Mouse (Mus musculus): Measurements from ENCODE around the gene Ltv1. TPM values are rescaled to one million over a fixed set of nuclear protein-coding genes. Genes with fewer than 3 reads are reported as not detected.

Gene Ltv1
- polyA plus RNA-seq (2016; fragmentation: Nextera tagmentation; extraction: Ambion mirVana): 59.7 and 60.6 TPM in 2 replicates

DNA sequence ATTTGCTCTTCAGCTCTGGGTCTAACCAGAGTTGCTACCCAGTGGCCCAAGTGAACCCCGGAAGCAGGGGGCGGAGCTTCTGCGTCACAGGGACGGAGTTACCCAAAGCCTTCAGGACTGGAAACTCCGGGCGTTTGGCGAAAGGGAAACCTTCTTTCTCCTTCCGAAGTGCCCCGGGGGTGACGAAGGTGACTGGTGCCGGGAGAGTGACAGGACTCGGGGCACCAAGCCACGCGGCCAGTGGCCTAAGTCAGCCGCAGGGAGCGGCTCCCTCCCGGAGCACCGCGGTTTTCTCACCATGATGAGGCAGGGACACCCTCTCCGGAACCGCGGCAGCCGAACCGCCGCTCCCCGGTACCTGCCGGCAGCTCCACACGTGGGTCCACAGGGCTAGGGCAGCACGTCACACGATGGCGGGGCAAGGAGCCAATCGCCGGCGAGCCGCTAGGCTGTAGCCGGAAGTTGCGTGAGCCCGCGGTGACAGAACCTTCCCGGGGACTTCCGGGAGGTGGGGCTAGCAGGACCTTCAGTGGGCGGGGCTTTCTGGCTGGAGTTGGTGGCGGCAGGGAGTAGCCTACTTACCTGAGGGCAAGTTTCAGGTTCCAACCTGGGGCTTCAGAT is at the start of gene Ltv1:
TSS of gene Ltv1 (minus strand) at position 438 of the 621 bp plus-strand sequence.
- peak within 1 kb of the TSS; percentile 60 for H3K9ac ChIP-seq
- peak within 1 kb of the TSS; percentile 59 for H3K4me2 ChIP-seq
- H3K9me3 ChIP-seq: no peaks in the 10 kb centered on the region
- H3K27me3 ChIP-seq: no peaks in the 10 kb centered on the region
- H3K27ac ChIP-seq: peak within 1 kb of the TSS; percentile 56; the same call in 1 of the 2 replicates
- peaks cover 7% of the 10 kb centered on the region for H3K4me1 ChIP-seq
- peaks cover 30% of the 10 kb centered on the region for H3K36me3 ChIP-seq (replicated peaks)
- ATAC-seq (ENCODE audit: low FRiP score): peak; percentile 100
- under 1% methylated on average over 43 of the region's 43 CpGs for WGBS
- peak within 1 kb of the TSS; percentile 92 for H3K4me3 ChIP-seq (replicated peaks)

DNA sequence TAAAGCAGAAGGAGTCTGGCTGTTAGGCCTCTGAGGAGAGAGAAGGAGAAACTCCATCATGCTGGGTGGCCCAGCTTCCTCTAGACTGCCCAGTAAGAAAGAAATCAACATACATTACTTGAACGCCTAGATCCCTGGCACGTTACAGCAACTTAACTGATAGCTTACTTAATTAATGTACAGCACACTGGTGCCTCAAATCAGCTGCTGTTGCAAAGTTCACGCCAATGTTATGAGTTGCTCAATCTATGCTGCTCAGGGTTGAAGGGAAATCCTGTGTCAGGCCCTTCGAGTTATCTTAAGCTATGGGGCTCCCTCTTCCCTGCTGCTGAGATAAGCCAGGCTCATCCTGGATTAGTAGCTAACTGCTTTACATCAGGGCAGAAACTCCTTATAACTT is 47.5 kb upstream of the Ltv1 start:
- no peaks in the 10 kb centered on the region for H3K4me1 ChIP-seq
- no peaks in the 10 kb centered on the region for H3K9me3 ChIP-seq
- no peak for ATAC-seq (ENCODE audit: low FRiP score)
- H3K27ac ChIP-seq: no peak overlapping the region
- no peaks in the 10 kb centered on the region for H3K27me3 ChIP-seq
- WGBS: 80% methylated on average over 4 of the region's 4 CpGs
- H3K36me3 ChIP-seq (replicated peaks): peaks cover 5% of the 10 kb centered on the region; the same call in 1 of the 2 replicates
- H3K9ac ChIP-seq: no peak overlapping the region
- H3K4me2 ChIP-seq: no peak overlapping the region
- no peak overlapping the region for H3K4me3 ChIP-seq (replicated peaks)

DNA sequence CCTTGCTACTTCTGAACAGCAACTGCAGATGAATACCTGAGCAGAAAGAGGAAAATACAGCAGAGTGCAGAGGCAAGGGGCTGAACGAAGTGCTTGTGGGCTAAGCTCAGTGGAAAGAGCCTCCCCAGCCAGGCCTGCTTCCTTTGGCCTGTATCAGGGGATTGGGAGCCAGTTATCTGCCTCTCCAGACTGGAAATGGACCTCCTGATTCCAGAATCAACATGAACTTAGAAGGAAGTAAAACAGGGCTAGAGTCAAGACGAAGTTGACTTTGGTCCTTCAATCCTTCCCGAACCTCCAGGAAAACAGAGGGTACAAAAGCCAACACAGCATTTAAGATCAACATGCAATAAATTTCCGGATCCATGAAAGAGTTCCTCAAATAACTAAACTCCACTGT is 45.2 kb upstream of the Ltv1 start:
- H3K4me2 ChIP-seq: no peak overlapping the region
- H3K9ac ChIP-seq: no peak overlapping the region
- 0 out of 2 replicates have a peak, but pooled peaks cover 2% of the 10 kb centered on the region for H3K36me3 ChIP-seq (replicated peaks)
- H3K27me3 ChIP-seq: no peaks in the 10 kb centered on the region
- H3K4me1 ChIP-seq: peaks cover 7% of the 10 kb centered on the region
- no peaks in the 10 kb centered on the region for H3K9me3 ChIP-seq
- 92% methylated on average over 4 of the region's 4 CpGs for WGBS
- H3K4me3 ChIP-seq (replicated peaks): no peak overlapping the region
- H3K27ac ChIP-seq: no peak overlapping the region
- no peak for ATAC-seq (ENCODE audit: low FRiP score)

DNA sequence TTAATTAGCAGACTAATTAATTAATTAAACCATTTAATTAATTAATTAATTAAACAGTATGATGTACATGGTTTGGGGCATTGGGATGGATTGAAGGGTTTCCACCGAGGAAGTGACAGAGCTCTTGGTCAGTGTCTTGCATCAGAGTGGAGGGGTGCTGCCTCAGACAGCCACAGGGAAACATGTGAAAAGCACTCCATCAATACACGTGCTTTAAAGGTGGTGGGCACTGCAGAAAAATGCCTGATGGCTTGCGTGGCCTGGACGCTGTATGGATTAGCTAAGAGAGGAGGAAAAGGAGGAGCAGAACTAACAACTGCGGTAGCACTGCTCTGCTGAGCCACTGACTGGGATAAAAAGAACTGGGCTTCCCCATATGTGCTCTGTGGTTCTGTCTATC is 43.9 kb upstream of the Ltv1 start:
- Histone ChIP-seq H3K4me3 (replicated peaks) (no peak overlapping the region), H3K27me3 (no peaks in the 10 kb centered on the region), H3K9me3 (no peaks in the 10 kb centered on the region), H3K4me2 (no peak overlapping the region), H3K4me1 (peaks cover 15% of the 10 kb centered on the region), H3K27ac (no peak overlapping the region), H3K36me3 (replicated peaks) (0 out of 2 replicates have a peak, but pooled peaks cover 2% of the 10 kb centered on the region), H3K9ac (no peak overlapping the region)
- WGBS: 80% methylated on average over 5 of the region's 5 CpGs
- ATAC-seq (ENCODE audit: low FRiP score): no peak

DNA sequence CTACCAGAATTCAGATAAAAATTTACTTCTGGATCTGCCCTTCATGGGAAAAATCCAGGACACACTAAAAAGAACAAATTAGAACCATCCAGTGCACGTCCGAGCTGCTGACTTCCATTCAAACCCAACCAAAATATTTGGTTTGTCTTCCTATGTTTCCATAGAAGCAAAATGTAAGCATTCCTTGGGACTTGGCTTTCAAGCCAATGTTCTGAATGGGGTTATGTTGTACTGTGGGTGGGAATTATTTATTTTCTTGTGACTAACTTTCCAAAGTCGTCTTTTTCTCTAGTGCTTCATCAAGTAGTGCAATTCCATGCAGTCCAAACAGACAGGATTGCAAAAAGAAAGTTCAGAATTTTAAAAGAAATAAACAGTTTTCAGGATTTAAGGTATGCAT is 41.5 kb upstream of the Ltv1 start:
- 75% methylated on average over 3 of the region's 3 CpGs for WGBS
- Histone ChIP-seq H3K4me2 (no peak overlapping the region), H3K36me3 (replicated peaks) (no peaks in the 10 kb centered on the region), H3K9me3 (no peaks in the 10 kb centered on the region), H3K4me3 (replicated peaks) (no peak overlapping the region), H3K27me3 (no peaks in the 10 kb centered on the region), H3K9ac (no peak overlapping the region), H3K4me1 (peaks cover 15% of the 10 kb centered on the region), H3K27ac (no peak overlapping the region)
- ATAC-seq (ENCODE audit: low FRiP score): no peak

DNA sequence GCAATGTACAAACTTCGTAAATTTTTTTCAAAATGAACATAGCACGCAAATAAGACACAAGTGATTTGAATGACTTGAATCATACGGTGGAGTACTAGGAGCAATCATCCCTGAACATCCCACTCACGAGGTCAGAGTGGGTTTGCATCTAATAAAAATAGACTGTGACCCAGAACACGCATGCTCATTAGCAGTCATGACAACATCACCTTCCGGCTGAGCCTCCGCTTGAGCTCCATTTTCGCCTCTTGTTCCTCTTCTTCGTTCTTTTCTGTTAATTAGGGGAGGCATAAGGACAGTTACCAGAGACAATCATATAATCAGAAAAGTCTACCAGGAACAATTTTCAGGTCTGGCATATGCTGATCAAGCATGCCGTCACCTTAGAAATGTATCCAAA is 41.0 kb upstream of the Ltv1 start:
- no peak overlapping the region for H3K4me3 ChIP-seq (replicated peaks)
- WGBS: 65% methylated on average over 10 of the region's 10 CpGs
- no peaks in the 10 kb centered on the region for H3K9me3 ChIP-seq
- no peaks in the 10 kb centered on the region for H3K27me3 ChIP-seq
- H3K36me3 ChIP-seq (replicated peaks): no peaks in the 10 kb centered on the region
- H3K4me1 ChIP-seq: peaks cover 15% of the 10 kb centered on the region
- no peak overlapping the region for H3K9ac ChIP-seq
- H3K4me2 ChIP-seq: no peak overlapping the region
- no peak overlapping the region for H3K27ac ChIP-seq
- ATAC-seq (ENCODE audit: low FRiP score): 0 out of 2 replicates have a peak, but pooled peaks have one; percentile 30

DNA sequence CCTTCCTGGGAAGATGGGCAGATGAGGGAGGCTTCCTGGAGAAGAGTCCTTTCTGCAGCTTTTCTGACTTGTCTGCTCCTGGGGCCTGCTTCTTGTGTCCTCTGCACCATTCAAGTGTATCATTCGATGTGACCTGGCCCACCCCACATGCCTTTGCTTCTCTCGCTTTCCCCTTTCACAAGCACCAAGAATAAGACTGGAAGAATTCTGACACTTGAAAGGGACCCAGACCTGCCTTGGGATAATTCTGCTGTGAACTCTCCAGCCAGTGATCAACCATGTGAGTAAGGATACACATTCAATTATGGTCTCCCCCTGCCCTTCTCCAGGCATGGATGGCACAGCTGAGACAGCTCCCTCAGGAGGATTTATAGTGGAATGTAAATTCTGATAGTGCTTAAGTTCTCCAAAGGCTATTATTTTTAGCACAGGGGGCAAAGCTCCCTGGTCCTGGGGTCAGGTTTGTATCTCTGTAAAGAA is 40.2 kb upstream of the Ltv1 start:
- no peak overlapping the region for H3K4me3 ChIP-seq (replicated peaks)
- no peak overlapping the region for H3K27ac ChIP-seq
- WGBS: 37% methylated on average over 2 of the region's 2 CpGs
- no peaks in the 10 kb centered on the region for H3K27me3 ChIP-seq
- H3K4me1 ChIP-seq: peaks cover 15% of the 10 kb centered on the region
- no peak overlapping the region for H3K9ac ChIP-seq
- no peak overlapping the region for H3K4me2 ChIP-seq
- H3K9me3 ChIP-seq: no peaks in the 10 kb centered on the region
- ATAC-seq (ENCODE audit: low FRiP score): no peak
- H3K36me3 ChIP-seq (replicated peaks): no peaks in the 10 kb centered on the region

DNA sequence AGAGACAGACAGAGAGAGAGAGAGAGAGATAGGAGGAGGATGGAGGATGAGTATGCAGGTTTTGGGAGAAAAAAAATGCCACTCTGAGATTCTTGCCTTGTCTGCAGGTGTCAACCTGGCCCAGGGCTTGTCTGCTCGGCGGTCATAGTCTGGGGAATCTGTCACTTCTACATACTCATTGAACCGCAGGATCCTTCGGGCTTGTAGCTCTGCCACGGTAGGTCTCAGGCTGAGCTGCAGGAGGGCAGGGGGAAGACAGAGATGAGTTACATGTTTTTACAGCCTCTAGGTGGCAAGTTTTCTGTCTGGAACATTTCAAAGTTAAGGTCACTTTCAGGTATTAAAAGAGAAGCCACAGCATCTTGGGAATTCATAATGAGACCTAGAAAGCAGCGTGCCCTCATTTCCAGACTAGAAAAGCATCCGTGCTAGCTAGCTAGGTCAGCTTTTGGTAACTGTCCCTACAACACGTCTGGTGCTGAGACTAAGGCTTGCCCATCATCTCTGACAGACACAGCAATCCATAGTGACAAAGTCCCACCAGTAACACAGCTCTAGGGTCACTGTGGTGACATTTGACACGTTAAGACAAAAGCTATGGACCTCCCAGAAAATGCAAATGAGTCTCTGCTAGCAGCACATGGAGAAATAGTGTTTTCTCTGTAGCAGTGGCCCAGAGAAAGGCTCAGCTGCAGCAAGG is 39.6 kb upstream of the Ltv1 start:
- no peak overlapping the region for H3K27ac ChIP-seq
- H3K27me3 ChIP-seq: no peaks in the 10 kb centered on the region
- H3K9ac ChIP-seq: no peak overlapping the region

DNA sequence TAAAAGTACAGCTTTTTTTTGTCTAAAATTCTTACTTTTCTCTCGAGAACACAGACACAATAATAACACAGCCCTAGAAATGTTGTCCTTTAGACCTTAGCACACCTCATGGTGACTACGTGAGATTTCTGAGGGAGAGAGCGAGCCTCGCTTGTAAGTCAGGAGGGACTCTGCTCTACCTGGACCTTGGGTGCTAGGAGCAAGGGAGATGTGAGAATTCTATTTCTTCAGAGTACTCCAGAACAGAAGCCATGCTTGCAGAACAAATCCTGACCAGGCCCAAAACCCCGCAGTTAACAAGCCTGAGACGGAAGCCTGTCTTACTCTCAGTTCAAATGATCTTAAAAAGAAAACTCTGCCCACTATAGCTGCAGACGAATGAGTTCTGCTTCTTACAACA is 37.7 kb upstream of the Ltv1 start:
- ATAC-seq (ENCODE audit: low FRiP score): no peak
- H3K4me3 ChIP-seq (replicated peaks): no peak overlapping the region
- no peak overlapping the region for H3K4me2 ChIP-seq
- no peak overlapping the region for H3K27ac ChIP-seq
- no peaks in the 10 kb centered on the region for H3K9me3 ChIP-seq
- no peaks in the 10 kb centered on the region for H3K27me3 ChIP-seq
- H3K4me1 ChIP-seq: peaks cover 15% of the 10 kb centered on the region
- no peak overlapping the region for H3K9ac ChIP-seq
- no peaks in the 10 kb centered on the region for H3K36me3 ChIP-seq (replicated peaks)
- WGBS: 90% methylated on average over 7 of the region's 7 CpGs

More for the DNA sequence above, 39.6 kb upstream of the Ltv1 start:
- H3K36me3 ChIP-seq (replicated peaks): no peaks in the 10 kb centered on the region
- ATAC-seq (ENCODE audit: low FRiP score): 0 out of 2 replicates have a peak, but pooled peaks have one; percentile 9
- WGBS: 53% methylated on average over 9 of the region's 9 CpGs
- no peak overlapping the region for H3K4me2 ChIP-seq
- H3K4me3 ChIP-seq (replicated peaks): no peak overlapping the region
- H3K9me3 ChIP-seq: no peaks in the 10 kb centered on the region
- peaks cover 15% of the 10 kb centered on the region for H3K4me1 ChIP-seq

DNA sequence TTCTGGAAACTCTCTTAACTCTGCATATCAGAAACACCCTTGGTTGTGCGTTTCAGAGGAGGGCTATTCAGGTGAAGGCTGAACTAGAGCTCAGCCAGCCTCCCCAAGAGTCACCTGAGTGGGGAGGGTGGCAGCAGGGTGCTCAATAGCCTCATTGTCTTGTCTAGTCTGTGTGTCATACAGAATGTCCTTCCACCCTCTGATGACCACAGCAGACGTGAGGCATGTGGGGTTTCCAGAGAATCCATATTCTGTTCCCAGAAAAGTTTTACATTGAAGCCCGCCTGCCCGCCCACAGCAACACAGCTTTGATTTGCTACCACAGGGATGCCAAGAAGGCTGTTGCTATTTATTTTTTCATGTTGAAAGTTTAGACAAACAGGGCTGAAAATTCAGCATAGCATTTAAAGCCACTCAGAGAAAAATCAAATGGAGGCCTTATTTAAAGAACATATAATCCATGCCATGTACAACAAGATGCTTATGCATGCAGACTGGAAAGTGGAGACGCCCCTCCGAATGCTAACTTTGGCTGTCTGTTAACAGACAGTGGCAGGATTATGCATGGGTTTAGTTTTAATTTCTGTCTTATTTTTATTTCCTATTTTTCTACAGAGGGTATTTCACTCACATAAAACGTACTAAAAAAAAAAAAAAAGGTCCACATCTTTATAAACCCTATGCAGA is 32.6 kb upstream of the Ltv1 start:
- 88% methylated on average over 7 of the region's 7 CpGs for WGBS
- Histone ChIP-seq H3K27me3 (no peaks in the 10 kb centered on the region), H3K9me3 (no peaks in the 10 kb centered on the region), H3K4me1 (no peaks in the 10 kb centered on the region), H3K4me3 (replicated peaks) (no peak overlapping the region), H3K36me3 (replicated peaks) (no peaks in the 10 kb centered on the region), H3K9ac (no peak overlapping the region), H3K27ac (no peak overlapping the region), H3K4me2 (no peak overlapping the region)
- ATAC-seq (ENCODE audit: low FRiP score): no peak

DNA sequence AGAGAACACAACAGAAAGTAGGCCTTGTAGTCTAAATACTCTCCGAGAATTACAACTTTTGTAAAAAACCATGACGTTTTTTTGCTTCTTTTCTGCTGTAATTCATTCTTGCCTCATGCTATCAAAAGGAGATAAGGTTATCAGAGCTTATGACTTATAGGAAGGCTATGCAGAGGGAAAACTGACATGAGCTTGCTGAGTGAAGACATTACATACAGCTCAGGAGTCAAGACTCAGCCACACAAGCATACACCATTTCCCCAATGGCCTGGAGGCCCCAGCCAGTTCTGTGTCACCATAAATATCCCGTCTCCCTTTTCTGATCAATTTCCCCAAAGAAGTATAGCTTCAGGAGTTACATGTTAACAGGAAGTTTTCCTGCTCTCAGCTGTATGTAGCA is 29.2 kb upstream of the Ltv1 start:
- H3K4me2 ChIP-seq: no peak overlapping the region
- no peaks in the 10 kb centered on the region for H3K9me3 ChIP-seq
- no peak overlapping the region for H3K4me3 ChIP-seq (replicated peaks)
- H3K9ac ChIP-seq: no peak overlapping the region
- no peak for ATAC-seq (ENCODE audit: low FRiP score)
- no peaks in the 10 kb centered on the region for H3K4me1 ChIP-seq
- whole genome bisulfite sequencing: 93% methylated on average over 3 of the region's 3 CpGs
- H3K27me3 ChIP-seq: no peaks in the 10 kb centered on the region
- no peaks in the 10 kb centered on the region for H3K36me3 ChIP-seq (replicated peaks)
- H3K27ac ChIP-seq: no peak overlapping the region

DNA sequence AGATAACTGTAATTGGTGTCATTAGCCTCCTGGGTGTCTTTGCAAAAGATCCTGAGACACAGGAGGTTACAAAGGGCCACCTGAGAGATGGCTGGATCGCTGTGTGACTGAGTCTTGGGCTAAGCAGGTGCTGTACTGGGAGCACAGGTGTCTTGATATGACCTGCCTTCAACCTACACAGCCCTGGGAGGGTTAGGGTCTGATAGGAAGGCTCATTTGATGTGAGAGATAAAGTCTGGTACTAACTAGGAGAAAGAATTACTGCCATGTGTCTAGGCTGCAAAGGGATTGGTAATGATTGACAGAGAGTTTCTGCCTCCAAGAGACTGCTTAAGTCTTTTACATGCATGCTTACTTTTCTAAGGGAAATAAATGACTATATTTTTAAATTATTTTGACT is 27.1 kb upstream of the Ltv1 start:
- no peaks in the 10 kb centered on the region for H3K9me3 ChIP-seq
- no peak overlapping the region for H3K4me2 ChIP-seq
- H3K36me3 ChIP-seq (replicated peaks): no peaks in the 10 kb centered on the region
- no peak for ATAC-seq (ENCODE audit: low FRiP score)
- no peak overlapping the region for H3K4me3 ChIP-seq (replicated peaks)
- no peak overlapping the region for H3K9ac ChIP-seq
- H3K27ac ChIP-seq: no peak overlapping the region
- no peaks in the 10 kb centered on the region for H3K27me3 ChIP-seq
- H3K4me1 ChIP-seq: no peaks in the 10 kb centered on the region
- WGBS: 77% methylated on average over 1 of the region's 1 CpGs

All from forebrain, embryonic 12.5 days (tissue).